Mouse (Mus musculus) common myeloid progenitor, adult 5-6 weeks (primary cell): ENCODE data around the gene Rab5if. TPM values are rescaled to one million over a fixed set of nuclear protein-coding genes. Genes with fewer than 3 reads are reported as not detected.
"Not testable (repeated sequence)": the region's sequence is repeated elsewhere in the genome, so short reads cannot be mapped to it uniquely, and the experiment has no call there.

Experiments used
- ATAC-seq: replicated peaks from 2 replicates; pipeline ENCODE4 v1.8.0; 2016; ENCODE audit warnings: low read depth, mild to moderate bottlenecking, moderate TSS enrichment, inconsistent platforms; ENCODE audit not compliant: poor library complexity, severe bottlenecking
- total RNA-seq: library from RNA; stranded (forward); fragments of 200-1000, 187-1606 nt; gene quantifications from 2 replicates; pipeline ENCODE4 v1.2.3, GENCODE M21; 2017

Rab5if gene
- total RNA-seq, 1 experiment from 2014 or later = 156 TPM

DNA sequence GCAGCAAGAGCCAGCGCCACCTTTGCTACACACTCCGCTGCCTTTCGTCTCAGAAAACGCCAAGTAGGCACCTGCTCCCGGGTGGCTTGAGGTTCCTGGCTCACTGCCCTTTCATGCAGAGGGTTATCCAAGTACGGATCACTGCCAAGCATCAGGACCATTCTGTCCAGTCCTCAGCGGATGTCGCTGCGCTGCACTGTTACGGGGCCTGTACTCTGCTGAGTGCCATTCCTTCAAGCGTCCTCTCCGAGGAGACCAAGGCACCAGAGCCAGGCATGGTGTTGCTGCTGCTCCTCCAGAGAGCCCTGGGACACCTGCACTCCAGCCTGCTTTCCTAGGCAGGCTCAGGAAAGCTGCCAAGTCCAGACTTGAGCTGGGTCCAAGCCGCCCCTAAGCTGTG is 9.3 kb upstream of the Rab5if start:
- not testable (repeated sequence) for ATAC-seq

DNA sequence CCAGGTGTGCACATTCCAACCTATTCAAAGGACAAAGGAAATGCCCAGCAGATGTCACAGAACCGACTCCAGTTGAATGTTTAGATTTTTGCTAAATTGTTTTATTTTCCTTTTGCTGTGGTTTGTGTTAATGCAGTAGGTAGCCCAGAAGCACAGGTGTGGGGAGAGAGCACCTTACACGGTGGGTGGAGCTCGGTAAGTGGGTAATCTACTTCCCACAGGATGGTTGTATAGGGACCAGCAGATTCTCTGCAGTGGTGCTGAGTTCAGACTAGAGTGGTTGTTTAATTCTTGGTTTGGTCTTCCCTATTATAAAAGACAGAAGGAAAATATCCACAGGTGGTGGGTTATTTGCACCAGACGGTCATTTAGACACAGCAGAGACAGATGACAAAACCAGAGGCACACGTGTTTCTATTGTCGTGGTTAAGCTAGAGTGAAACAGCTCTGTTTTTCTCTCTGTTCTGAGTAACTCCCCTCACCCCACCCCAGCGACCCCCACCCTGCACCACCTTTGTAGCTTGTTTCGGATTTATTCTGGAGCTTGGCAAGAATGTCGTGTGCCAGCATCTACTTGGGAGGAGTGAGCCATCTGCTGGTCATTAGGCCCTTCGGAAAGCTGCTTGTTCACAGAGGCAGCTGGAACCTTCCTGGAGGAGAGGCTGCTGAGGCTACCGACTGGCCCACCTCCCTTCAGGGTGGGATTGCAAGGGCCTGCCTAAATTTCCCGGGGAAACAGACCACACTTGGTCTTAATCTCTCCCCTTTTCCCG is 8.7 kb upstream of the Rab5if start:
- not testable (repeated sequence) for ATAC-seq

DNA sequence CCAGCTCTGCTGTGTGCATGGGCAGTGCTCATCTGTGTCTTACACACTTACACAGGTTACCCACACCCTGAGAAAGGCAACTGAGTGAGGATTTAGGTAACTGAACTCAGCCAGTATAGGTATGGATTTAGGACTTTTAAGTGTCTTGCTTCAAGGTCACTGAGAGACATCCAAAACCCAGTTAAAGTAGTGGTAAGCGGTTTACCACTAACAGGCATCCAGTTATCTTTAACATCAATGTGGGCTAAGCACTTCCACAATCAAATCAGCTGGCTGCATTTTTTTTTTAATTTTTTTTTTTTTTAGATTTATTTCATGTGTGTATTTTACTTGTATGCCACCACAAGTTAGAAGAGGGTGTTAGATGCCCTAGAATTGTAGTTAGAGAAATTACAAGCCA is 6.6 kb upstream of the Rab5if start:
- ATAC-seq = peak; percentile 48; the same call in 1 of the 2 replicates

DNA sequence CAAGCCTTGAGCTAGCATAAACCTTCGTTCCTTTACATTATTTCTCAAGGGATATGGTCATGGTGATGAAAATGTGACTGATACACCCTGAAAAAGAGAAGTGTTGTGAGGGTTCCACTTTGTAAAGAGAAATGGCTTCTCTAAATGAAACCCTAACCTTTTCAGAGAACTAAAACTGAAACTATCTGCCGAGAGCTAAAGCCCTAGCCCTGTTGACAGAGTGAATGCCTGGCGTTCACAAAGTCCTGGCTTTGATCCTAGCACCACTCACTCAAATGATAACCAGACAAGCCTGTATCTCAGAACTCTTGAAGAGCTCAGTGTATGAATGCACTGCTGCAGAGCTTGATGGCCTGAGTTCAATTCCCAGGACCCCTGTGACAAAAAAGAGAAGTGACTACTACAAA is 5.5 kb upstream of the Rab5if start:
- ATAC-seq = peak; percentile 53

DNA sequence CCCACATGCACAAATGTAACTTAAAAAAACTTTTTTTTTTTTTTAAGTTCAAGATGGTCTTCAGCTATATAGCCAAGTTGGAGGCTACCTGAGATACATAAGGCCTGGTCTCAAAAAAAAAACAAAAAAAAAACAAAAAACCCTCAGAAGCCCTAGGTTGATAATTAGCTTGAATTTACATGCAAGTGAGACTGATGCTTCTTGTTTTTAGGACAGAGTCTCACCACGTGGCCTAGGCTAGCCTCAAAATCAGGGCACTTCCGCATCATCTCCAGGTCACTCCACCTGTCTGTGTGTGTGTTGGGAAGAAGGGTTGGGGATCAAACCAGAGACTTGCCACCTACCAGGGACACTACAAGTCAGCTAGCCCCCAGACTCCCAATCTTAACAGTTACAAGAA is 5.1 kb upstream of the Rab5if start, which contains the start of gene 4930518I15Rik:
4930518I15Rik (minus strand) TSS at position 112 of the 400 bp plus-strand sequence.
- no peak for ATAC-seq

DNA sequence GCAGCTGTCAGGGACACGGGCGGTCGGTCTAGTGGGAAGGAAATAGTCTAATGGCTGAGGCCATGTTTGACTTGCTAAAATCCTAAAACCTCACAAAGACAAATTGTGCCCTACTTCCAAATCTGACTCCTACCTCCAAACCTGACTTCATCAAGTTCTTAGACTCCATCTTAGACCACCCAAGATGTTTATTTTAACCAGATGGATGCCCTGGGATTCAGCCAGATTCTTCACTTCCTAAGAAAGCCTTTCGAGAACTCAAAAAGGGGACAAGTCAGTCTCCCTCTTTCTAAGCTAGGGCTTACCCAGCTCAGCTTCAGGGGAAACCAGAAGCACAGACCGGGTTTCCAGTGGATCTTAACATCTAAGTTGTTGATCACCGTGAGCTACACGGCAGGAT is 4.3 kb upstream of the Rab5if start:
- ATAC-seq = no peak

DNA sequence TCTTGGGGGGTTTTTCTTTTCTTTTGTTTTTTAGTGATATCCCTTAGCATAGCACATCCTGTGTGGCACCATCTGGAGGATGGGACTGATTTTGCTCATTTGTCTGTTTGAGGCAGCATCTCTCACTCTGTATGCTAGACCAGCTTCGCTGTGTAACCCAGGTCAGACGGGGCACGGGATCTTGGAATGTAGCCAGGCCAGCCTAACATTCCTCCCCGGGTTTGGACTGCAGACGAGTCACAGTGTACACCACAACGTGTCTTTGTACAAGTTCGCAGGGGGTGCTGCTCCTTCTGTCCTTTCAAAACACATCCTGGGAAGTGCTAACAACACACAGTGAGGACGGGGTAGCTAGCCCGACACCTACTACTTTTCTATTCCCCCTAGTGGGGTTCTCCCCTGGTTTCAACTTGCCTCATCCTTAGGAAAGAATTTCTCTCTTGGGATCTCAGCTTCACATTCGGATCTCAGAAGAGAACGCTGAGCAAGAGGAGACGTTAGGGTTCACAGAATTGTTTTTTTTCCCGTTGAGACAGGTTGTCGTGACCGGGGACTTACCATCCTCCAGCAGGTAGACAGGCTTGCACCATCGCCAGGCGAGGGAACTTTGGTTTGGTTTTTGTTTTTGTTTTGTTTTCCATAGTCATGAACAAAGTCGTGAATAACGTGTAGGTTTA is 749 bp upstream of the Rab5if start:
- no peak for ATAC-seq

DNA sequence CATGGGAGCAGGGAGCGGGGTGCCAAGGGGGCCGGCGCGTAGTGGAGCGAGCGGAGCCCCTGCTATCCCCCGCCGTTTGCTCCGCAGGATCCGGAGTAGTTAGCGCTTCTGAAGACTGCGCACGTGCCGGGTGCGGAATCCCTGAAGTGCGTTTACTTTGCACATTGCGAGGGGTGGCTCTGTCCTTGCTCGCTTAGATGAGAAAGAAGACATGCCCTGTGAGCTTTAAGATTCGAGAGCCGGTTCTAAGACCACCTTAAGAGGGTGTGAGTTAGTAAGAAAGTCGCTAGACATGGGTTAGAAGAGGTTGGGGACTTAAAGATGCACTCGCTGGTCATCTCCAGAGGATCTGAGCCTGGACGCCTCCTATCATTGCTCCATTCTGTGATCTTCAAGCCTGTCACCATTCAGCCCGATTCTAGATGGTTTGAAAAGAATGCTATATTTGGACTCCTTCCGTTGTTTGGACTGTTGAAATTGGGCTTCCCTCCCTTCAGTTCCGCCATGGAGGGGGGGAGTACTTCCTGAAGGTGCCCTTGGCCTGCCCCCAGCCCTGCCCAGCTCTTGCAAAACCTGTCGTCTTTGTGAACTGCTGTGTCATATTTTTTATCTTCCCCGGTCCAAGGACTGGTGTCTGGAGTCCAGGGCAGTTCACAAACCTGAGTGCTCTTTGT is 696 bp downstream of the Rab5if start:
- ATAC-seq = peak; percentile 73

DNA sequence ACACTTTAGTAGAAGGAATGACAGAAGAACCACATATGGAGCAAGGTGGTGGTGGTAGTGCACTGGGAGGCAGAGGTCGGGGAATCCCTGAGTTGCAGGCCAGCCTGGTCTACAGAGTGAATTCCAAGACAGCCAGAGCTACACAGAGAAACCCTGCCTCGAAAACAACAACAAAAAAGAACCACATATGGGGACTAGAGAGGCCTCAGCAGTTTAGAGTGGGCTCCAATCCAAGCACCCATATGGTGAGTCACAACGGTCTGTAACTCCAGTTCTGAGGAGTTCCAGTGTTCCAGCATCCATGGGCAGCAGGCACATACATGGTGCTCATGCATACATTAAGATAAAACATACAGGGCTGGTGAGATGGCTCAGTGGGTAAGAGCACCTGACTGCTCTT is 1.6 kb downstream of the Rab5if start:
- ATAC-seq = no peak

DNA sequence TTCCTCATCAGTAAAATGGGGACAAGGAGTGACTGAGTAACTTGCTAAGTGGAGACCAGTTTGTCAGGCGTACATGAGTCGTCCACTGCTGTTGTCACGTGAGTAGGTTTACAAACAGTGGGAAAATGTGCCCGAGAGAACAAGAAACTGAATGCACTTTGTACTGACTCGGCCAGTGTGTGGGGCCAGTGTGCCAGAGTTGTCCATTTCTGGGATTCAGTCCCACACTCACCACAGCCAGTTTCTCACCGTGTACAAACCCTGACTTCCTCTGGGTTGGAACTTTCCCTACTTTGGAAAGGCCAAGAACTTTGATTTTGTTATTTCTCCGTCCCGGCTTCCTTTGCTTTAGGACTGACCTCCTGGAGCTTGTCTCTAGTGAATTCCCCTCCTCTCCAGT is 6.1 kb downstream of the Rab5if start:
- ATAC-seq = no peak

DNA sequence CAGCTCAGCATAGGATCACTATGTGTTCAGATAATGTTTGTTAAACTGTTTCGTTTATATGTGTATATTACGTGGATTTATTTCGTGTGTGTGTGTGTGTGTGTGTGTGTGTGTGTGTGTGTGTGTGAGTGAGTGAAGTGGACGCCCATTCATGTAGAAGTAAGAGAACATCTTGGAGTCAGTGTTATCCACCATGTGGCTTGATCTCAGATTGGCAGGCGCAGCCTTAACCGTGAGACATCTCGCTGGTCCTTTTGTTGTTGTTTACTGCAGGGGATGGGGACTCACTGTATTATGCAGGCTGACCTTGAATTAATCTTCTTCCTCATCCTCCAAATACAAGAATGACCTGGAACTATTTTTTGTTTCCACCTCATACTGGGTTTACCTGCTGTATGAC is 6.6 kb downstream of the Rab5if start:
- ATAC-seq = no peak

DNA sequence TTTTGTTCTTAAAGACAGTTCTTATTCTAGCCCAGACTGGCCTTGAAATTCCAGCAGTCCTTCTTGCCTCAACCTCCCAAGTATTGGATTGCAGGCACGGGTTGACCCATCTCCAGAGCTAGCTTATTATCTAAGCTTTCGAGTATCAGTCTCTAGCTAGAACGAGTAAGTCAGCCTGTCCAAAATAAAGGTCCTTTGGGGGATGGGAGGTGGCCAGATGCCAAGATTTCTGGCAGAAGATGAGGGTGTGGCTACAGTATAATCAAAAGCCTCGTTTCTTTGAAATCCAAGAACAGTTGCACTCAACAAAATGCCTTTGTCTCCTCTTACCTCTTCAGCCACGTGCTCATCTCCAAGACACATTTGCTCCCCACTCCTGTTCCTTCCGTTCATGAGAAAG is 7.6 kb downstream of the Rab5if start:
- no peak for ATAC-seq

DNA sequence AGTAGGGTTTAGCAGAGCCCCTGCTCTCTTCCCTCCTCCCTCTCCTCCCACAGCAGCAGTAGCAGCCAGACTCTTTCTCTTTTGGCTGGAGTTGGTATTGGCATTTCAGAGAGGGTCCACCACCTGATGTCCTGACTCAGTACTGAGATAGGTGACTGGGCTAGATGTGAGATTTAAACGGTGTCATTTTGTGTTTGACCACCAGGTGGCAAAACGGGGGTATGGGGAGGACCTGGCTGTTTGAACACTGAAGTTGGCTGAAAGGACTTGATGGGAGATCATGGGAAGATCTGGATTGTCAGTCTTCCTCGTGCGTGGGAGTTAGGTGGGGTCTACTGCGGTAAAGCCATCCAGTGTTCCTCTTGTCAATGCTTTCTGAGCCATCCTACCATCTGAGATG is 10.7 kb downstream of the Rab5if start:
- peak; percentile 42 for ATAC-seq

DNA sequence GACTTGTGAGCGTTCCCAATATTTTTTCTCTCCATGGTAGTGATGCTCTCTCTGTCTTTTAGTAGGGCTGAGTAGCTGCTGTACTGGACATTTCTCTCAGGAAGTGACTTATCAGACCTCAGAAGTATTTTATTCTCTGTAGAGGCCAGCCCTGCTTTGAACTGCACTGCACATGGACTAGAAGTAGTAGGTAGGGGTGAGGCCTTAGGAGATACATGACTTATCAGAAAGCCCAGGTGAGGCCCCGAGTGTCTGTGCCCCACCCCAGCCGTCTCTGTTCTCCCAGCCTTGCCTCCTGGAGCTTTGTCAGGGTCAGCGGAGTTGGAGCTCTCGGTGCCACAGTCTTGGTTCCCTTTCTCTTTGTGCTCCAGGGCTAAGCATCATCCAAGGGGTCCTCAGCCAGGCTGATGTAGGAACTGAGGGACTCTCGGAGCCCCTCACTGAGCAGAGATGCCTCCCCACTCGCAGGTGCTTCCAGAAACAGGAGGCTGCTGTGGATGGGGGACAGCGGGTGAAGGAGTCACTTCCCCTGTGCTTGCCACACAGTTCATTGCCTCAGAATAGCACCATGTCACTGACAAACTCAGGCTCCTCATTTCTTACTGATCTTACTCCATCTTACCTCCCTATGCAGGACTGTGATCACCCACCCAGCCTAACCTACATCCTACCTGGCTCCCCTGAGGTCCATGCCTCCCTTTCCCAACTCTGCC is 11.3 kb downstream of the Rab5if start:
- ATAC-seq = no peak

DNA sequence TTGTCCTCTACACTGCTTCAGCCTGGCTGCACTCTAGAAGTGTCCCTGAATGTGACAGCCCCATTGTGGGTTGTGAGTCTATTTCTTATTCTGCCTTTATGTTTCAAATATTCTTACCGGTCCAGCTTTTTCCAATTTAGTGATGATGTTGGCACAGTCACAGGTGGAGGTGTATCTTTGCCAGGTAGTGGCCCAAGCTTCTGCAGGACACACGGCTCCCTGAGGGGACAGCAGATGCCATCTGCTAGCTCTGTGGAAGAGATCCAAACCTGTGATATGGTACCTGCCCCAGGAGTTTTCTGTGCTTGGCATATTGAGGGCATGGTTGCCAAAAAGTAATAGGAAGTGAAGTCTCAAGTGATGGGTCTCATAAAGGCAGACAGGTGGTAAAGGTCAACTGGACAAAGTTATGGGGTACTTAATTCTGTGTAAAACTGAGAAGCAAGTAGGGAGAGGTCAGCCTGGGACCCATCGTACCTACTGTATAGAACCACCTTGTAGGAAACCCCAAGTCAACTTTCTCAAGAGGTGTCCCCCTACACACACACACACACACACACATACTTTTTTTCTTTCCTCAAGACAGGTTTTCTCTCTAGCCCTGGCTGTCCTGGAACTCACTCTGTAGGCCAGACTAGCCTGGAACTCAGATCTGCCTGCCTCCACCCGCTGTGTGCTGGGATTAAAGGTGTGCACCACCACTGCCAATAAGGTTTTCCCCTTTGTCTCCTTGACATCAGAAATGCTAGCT is 12.0 kb downstream of the Rab5if start:
- ATAC-seq = no peak

DNA sequence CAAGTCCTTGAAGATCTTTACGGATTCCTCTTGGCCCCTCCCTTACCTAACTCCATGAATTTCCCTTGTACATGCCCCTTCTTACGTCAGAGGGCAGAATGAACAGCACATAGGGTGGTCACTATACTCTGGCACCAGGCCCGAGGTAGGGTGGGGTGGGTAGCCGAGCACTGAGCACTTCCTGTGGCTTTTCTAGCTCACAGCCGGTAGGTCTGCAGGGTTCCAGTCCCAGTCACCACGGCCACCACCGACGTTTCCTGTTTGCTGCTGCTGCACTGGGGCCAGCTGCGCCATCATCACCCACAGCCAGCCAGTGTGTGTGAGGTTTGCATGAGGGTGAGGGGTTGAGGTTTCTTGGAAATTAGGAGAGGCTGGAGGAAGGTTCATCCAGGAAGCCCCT is 14.8 kb downstream of the Rab5if start:
- peak; percentile 80 for ATAC-seq

DNA sequence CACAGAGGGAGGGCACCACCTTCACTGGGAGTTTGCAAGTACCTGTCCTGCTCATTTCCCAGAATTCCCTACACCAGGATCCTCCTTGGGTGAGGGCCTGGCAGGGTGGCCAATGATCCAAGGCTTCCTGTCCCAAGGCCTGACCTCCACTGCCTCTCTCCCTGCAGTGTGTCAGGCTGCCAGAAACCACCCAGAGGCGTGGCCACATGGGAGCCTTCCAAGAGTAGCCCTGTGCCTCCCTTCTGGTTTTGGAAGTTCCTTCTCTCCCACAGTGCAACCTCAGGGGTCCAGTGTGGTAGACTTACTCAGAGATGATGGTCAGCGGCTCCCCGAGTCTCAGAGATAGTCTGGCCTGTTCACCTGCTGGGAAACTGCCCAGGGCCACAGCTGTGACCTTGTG is 16.6 kb downstream of the Rab5if start:
- no peak for ATAC-seq

DNA sequence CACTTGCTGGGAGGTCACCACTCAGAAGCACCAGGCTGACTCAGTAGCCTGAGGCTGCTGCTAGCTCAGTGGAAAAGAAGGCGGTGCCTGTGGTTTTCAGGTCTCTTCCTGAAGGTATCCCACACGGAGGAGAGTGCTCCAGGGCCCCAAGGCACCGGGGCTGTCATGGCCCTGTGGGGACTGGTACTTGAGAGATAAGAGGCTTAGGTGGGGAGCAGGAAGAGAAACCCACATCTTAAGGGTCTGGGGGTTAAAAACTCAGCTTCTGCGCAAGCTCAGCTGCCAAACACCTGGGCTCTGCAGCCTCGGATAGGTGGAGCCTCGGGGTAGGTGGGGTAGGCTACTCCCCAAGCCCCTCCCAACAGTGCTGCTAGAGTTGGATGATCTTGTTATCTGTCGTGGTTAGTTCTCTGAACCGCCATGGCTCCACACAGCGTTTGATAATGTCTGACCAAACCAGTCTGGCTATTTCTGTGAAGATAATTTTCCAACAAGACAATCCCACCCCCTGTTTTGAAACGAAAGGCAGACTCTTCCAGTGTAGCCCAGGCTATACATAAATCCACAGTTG is 19.6 kb downstream of the Rab5if start:
- peak; percentile 36 for ATAC-seq

DNA sequence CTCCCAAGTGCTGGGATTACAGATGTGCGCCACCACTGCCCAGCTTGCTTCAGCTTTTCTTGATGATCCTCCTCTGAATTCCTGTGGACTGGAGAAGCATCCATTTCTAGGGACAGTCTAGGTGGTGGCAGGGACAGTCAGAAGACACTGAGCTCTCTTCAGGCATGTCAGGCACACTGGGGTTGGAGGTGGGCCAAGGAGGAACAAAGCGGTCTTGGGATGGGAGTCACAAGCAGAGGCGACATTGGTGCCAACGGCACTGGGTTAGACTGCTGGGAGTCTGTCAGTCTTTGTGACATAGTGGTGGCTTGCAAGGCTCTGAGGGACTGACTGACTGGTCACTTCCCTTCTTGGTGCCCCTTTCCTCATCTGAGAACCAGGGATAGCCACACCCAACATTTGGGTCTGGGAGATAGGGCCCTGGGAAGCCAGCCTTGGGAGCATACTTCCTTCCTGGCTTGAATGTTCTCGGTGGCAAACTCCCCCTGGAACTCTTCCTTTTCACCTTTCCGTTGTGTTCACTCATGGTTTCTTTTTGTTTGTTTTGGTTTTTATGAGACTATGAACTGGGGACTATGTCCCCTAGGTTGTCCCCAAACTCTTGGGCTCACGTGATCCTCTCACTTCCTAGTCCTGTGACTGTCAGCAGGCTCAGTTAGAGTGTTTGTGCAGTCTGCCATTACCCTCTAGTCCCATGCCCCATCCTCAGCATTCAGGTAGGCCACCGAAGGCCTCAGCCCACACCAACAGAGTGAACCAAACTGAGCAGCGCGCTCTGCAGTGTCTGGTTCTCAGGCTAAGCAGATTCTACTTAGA is 21.7 kb downstream of the Rab5if start:
- ATAC-seq = peak; percentile 12; the same call in 1 of the 2 replicates
